In the genomic region with DNA sequence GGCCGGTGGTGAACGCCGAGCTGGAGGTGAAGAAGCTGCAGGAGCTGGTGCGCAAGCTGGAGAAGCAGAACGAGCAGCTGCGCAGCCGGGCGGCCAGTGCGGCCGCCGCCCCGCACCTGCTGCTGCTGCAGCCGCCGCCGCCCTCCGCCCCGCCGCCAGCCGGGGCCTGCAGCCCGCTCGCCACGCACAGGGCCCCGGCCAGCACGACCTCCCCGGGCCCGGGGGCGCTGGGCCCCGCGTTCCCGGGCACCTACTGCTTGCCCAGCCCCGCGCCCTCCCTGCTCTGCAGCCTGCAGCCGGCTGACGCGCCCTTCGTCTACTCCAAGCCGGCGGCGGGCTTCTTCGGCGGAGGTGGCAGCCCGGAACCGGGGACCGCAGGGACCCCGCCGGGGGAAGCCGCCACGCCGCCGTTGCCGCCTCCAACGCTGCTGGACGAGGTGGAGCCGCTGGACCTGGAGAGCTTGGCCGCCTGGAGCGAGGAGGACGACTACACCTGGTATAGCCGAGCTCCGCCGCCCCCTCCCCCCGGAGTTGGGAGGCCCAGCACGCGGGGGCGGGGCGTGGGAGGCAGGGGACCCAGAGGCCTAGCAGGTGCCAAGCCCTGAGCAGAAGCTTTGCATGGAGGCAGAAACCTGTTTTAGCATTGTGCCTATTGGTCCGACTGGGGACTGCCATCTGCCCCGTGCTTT, we compare ENCODE assay signal across 8 mouse cellular contexts. TPM values are rescaled to one million over a fixed set of nuclear protein-coding genes. Genes with fewer than 3 reads are reported as not detected.
DNase-seq lines count a peak whose midpoint lies in the region; ATAC-seq lines count a peak whose summit lies in the region.

No protein-coding gene starts in this region.

- ATAC-seq in heart, embryonic 13.5 days (ENCODE audit: extremely low read depth, insufficient number of reproducible peaks, low FRiP score, low TSS enrichment), result no peak; the same call in 1 of the 2 replicates
- ATAC-seq in kidney, embryonic 16.5 days (ENCODE audit: low FRiP score, low TSS enrichment), result peak; percentile 82
- ATAC-seq in liver, embryonic 13.5 days (ENCODE audit: low read depth), result peak; percentile 62

- peak; percentile 15 for DNase-seq in gastrocnemius, postnatal 10 days
- no peak for DNase-seq in gastrocnemius, adult 8-10 months (ENCODE audit: low spot score in 2 of 2)
- DNase-seq in embryo, embryonic 10 days (ENCODE audit: low spot score), result peak; percentile 62
- no peak for DNase-seq in liver, embryonic 13.5 days
- peak; percentile 54 to 71 for DNase-seq in natural killer cell, adult 2 months (ENCODE audit: low spot score in 2 of 2)
- DNase-seq in spleen, postnatal 4 days (ENCODE audit: low spot score in 2 of 2), result peak; percentile 68 to 83

- no peak overlapping the region for H3K27ac ChIP-seq in heart, embryonic 13.5 days (replicated peaks)
- H3K27ac ChIP-seq in kidney, embryonic 16.5 days (ENCODE audit: low read length), result peak overlapping the region; percentile 85
- H3K27ac ChIP-seq in liver, embryonic 13.5 days, result no peak overlapping the region

- WGBS in heart, embryonic 13.5 days, result under 1% methylated on average over 48 of the region's 67 CpGs
- under 1% methylated on average over 51 of the region's 67 CpGs for WGBS in kidney, embryonic 16.5 days
- WGBS in liver, embryonic 13.5 days (ENCODE audit: insufficient replicate concordance), result under 1% methylated on average over 52 of the region's 67 CpGs

- peak overlapping the region; percentile 81 for H3K9ac ChIP-seq in heart, embryonic 13.5 days
- peak overlapping the region; percentile 75 for H3K9ac ChIP-seq in kidney, embryonic 16.5 days (replicated peaks; ENCODE audit: low read length)
- H3K9ac ChIP-seq in liver, embryonic 13.5 days, result peak overlapping the region; percentile 55

- H3K4me1 ChIP-seq in heart, embryonic 13.5 days, result peaks cover 8% of the 10 kb centered on the region
- peaks cover 8% of the 10 kb centered on the region for H3K4me1 ChIP-seq in kidney, embryonic 16.5 days (ENCODE audit: insufficient read depth, low read length)
- H3K4me1 ChIP-seq in liver, embryonic 13.5 days (replicated peaks), result peaks cover 14% of the 10 kb centered on the region

- H3K9me3 ChIP-seq in heart, embryonic 13.5 days, result no peaks in the 10 kb centered on the region
- H3K9me3 ChIP-seq in kidney, embryonic 16.5 days (ENCODE audit: low read length), result no peaks in the 10 kb centered on the region
- no peaks in the 10 kb centered on the region for H3K9me3 ChIP-seq in liver, embryonic 13.5 days (replicated peaks)

- H3K4me3 ChIP-seq in heart, embryonic 13.5 days, result peak overlapping the region; percentile 81
- peak overlapping the region; percentile 70 for H3K4me3 ChIP-seq in kidney, embryonic 16.5 days (ENCODE audit: low read length)
- peak overlapping the region; percentile 67 for H3K4me3 ChIP-seq in liver, embryonic 13.5 days (replicated peaks)

- H3K27me3 ChIP-seq in heart, embryonic 13.5 days (replicated peaks), result peaks cover 59% of the 10 kb centered on the region
- H3K27me3 ChIP-seq in kidney, embryonic 16.5 days (ENCODE audit: insufficient read depth, low read length), result peaks cover 20% of the 10 kb centered on the region; the same call in 1 of the 2 replicates
- peaks cover 44% of the 10 kb centered on the region for H3K27me3 ChIP-seq in liver, embryonic 13.5 days

- H3K4me2 ChIP-seq in heart, embryonic 13.5 days, result peak overlapping the region; percentile 100
- H3K4me2 ChIP-seq in kidney, embryonic 16.5 days (replicated peaks; ENCODE audit: low read depth, low read length), result peak overlapping the region; percentile 92
- peak overlapping the region; percentile 94 for H3K4me2 ChIP-seq in liver, embryonic 13.5 days

- H3K36me3 ChIP-seq in heart, embryonic 13.5 days, result no peaks in the 10 kb centered on the region
- no peaks in the 10 kb centered on the region for H3K36me3 ChIP-seq in kidney, embryonic 16.5 days (ENCODE audit: insufficient read depth, low read length)
- no peaks in the 10 kb centered on the region for H3K36me3 ChIP-seq in liver, embryonic 13.5 days

RNA-seq across cellular contexts. Expression of gene Slain1, which starts 0.5 kb away (rescaled TPM):
- under 1 TPM; 0.19 to 0.29 TPM for total RNA-seq in gastrocnemius, postnatal 10 days (2021)
- not detected for total RNA-seq in gastrocnemius, adult 8-10 months (2022)
- 0.31 and 0.43 TPM in 2 replicates for polyA plus RNA-seq in heart, embryonic 13.5 days (2015; fragmentation: Nextera tagmentation; extraction: Ambion mirVana)
- 0.71 and 0.99 TPM in 2 replicates for polyA plus RNA-seq in kidney, embryonic 16.5 days (2015; fragmentation: Nextera tagmentation; extraction: Ambion mirVana)
- polyA plus RNA-seq in liver, embryonic 13.5 days (2015; fragmentation: Nextera tagmentation; extraction: Ambion mirVana), result 0.13 and 0.21 TPM in 2 replicates

Comparison
In these comparisons a context has a peak if more than half of its experiments do, and no peak if none do; other contexts are left out.
1. DNase-seq: peak in gastrocnemius, postnatal 10 days (single experiment), embryo, embryonic 10 days (single experiment), natural killer cell, adult 2 months (2 of 2) and spleen, postnatal 4 days (2 of 2); none in gastrocnemius, adult 8-10 months (0 of 2) and liver, embryonic 13.5 days (single experiment).
2. Peak in every context shown above with its lines, with median percentiles within 50 percentile points of each other: H3K4me2 ChIP-seq, H3K4me3 ChIP-seq and H3K9ac ChIP-seq.